Mouse (Mus musculus): Measurements from ENCODE around the gene Msi1. TPM values are rescaled to one million over a fixed set of nuclear protein-coding genes. Genes with fewer than 3 reads are reported as not detected.
A peak's percentile ranks its signal among the peaks of the same experiment; 100 is the strongest.

Gene Msi1
- polyA plus RNA-seq, 2 experiments: 15.5 to 40.6 TPM

DNA sequence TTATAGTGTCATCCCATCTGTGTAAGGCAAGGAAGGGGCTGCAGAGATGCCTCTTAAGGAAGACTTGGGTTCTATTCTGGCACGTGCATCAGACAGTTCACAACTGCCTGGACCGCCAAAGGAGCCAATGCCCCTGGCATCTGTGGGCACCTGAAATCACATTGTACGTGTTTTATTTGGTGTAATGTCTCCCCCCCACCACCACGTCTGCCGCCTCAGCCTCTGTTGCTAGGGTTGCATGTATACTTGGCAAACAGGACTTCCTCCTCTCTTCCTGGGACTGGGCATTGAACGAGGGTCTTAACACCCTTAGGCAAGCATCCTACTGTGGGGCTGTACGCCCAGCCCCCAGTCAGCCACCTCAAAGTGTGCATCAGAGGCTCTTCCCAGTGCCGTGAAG lies 24.2 kb upstream of the Msi1 start:
- Histone ChIP-seq H3K9ac (ENCODE audit: low read depth, low read length, severe bottlenecking) (no peak overlapping the region), H3K9me3 (ENCODE audit: control insufficient read depth, low read length) (no peaks in the 10 kb centered on the region), H3K4me1 (ENCODE audit: control insufficient read depth, insufficient read depth, low read length) (peaks cover 11% of the 10 kb centered on the region; the same call in 1 of the 2 replicates), H3K36me3 (ENCODE audit: control insufficient read depth, insufficient read depth, low read length) (no peaks in the 10 kb centered on the region), H3K4me3 (replicated peaks; ENCODE audit: low read length) (no peak overlapping the region), H3K27ac (replicated peaks; ENCODE audit: low read depth, low read length) (no peak overlapping the region), H3K27me3 (ENCODE audit: control insufficient read depth, insufficient read depth, low read length) (no peaks in the 10 kb centered on the region), H3K4me2 (replicated peaks; ENCODE audit: low read depth, low read length, severe bottlenecking) (no peak overlapping the region)
- TF ChIP-seq POLR2A (IDR thresholded peaks at IDR 0.05; ENCODE audit: borderline replicate concordance, extremely low read depth, insufficient read depth, insufficient read length): no peak
- DNase-seq (ENCODE audit: low spot score) (no peak), ATAC-seq (ENCODE audit: low FRiP score, low read depth) (no peak)
- WGBS: 65% methylated on average over 8 of the region's 8 CpGs

DNA sequence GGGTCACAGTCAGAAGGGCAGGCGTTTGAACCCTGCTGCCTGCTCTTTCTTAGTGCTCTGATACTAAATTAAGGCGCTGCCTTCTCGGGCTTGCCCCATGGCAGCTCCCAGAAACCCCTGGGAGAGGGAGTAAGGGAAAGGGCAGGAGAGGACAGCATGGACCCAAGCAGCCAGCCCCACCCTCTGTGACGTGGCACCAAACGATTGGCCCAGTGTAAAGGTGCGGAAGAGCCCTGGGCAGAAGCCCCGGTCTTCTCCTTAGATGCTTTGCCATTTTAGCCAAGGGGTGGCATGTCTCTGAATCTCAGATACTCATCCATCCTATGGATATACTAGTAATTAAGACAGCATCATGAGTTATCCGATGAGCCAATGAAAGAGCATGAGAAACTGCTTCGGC lies 21.3 kb upstream of the Msi1 start:
- Histone ChIP-seq H3K4me2 (replicated peaks; ENCODE audit: low read depth, low read length, severe bottlenecking) (0 out of 2 replicates have a peak overlapping the region, but pooled peaks have one; percentile 11), H3K9me3 (ENCODE audit: control insufficient read depth, low read length) (no peaks in the 10 kb centered on the region), H3K27me3 (ENCODE audit: control insufficient read depth, insufficient read depth, low read length) (no peaks in the 10 kb centered on the region), H3K27ac (replicated peaks; ENCODE audit: low read depth, low read length) (no peak overlapping the region), H3K4me1 (ENCODE audit: control insufficient read depth, insufficient read depth, low read length) (peaks cover 11% of the 10 kb centered on the region; the same call in 1 of the 2 replicates), H3K9ac (ENCODE audit: low read depth, low read length, severe bottlenecking) (no peak overlapping the region), H3K36me3 (ENCODE audit: control insufficient read depth, insufficient read depth, low read length) (no peaks in the 10 kb centered on the region), H3K4me3 (replicated peaks; ENCODE audit: low read length) (no peak overlapping the region)
- no peak for TF ChIP-seq POLR2A (IDR thresholded peaks at IDR 0.05; ENCODE audit: borderline replicate concordance, extremely low read depth, insufficient read depth, insufficient read length)
- ATAC-seq (ENCODE audit: low FRiP score, low read depth) (no peak), DNase-seq (ENCODE audit: low spot score) (no peak)
- 25% methylated on average over 9 of the region's 9 CpGs for WGBS

DNA sequence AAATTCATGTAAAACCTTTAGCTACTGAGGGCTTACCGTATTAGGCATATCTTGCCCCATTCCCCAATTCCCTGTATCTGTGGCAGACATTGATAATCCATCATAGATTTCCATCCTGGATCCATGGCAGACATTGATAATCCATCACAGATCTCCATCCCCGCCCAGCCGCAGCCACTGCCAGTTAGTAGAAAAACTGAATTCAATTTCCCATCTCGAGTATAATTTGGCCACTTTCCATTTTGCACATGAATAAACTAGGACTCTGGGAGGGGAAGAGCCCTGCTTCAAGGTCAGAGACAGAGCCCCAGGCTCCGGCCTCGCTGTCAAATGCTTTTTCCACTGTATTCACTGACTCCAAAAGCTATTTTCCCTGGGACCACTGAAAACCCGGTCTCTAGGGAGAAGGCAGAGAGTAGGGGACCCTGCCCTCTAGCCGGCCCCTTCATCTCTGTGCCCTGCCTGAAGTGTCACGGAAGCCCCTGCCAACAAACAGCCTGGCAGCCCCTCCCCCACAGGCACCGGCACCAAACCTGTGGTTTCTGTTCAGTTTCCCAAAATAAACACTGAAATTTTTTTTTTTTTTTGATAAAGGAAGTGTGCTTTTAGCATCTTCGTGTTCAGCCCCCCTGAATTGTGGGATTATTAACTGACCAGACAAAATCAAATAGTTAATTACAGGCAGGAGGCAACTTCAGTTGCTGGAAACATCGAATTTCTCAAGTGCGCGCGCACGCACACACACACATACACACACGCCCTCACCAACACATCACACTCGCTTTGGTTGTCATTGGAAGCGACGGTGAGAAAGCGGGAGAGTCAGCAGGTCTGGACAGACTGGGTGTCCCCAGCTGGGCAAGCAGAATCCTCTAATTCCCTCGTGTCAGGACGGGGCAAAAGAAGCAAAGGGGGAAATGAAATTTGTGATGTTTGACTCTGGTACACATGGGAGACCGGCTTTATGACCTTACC lies 14.0 kb upstream of the Msi1 start:
- no peaks in the 10 kb centered on the region for H3K36me3 ChIP-seq (ENCODE audit: control insufficient read depth, insufficient read depth, low read length)
- no peak for ATAC-seq (ENCODE audit: low FRiP score, low read depth)
- H3K9ac ChIP-seq (ENCODE audit: low read depth, low read length, severe bottlenecking): 0 out of 2 replicates have a peak overlapping the region, but pooled peaks have one; percentile 12
- H3K27me3 ChIP-seq (ENCODE audit: control insufficient read depth, insufficient read depth, low read length): no peaks in the 10 kb centered on the region
- no peak overlapping the region; the same call in 1 of the 2 replicates for H3K4me2 ChIP-seq (replicated peaks; ENCODE audit: low read depth, low read length, severe bottlenecking)
- H3K9me3 ChIP-seq (ENCODE audit: control insufficient read depth, low read length): no peaks in the 10 kb centered on the region
- H3K4me3 ChIP-seq (replicated peaks; ENCODE audit: low read length): 0 out of 2 replicates have a peak overlapping the region, but pooled peaks have one; percentile 8
- TF ChIP-seq POLR2A (IDR thresholded peaks at IDR 0.05; ENCODE audit: borderline replicate concordance, extremely low read depth, insufficient read depth, insufficient read length): no peak
- H3K27ac ChIP-seq (replicated peaks; ENCODE audit: low read depth, low read length): no peak overlapping the region
- H3K4me1 ChIP-seq (ENCODE audit: control insufficient read depth, insufficient read depth, low read length): no peaks in the 10 kb centered on the region
- no peak for DNase-seq (ENCODE audit: low spot score)
- WGBS: 59% methylated on average over 24 of the region's 24 CpGs

DNA sequence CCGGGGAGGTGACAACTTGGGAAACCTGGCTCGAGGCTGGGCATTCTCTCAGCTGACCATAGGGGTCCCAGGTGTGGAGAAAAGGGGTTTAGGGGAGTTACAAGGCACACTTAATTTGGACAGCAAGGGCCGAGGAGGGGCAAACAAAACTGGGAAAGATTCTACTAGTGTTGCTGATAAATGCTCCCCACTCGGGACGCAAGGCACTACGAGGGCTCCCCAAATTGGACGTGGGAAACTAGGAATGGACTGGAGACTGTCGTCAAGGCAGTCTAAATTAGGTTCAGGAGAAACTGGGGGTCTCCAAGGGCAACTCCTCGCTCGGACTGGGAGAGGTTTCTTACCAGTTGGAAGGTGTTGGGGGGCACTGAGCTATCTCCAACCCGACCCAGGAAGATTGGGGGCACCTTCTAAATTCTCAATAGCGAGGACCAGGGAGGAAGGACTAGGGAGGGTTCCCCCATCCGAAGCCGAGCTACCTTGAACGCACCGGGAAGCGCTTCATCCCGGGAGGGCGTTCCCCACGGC lies 504 bp upstream of the Msi1 start:
- Histone ChIP-seq H3K4me3 (replicated peaks; ENCODE audit: low read length) (peak overlapping the region; percentile 92), H3K4me1 (ENCODE audit: control insufficient read depth, insufficient read depth, low read length) (peaks cover 19% of the 10 kb centered on the region), H3K9ac (ENCODE audit: low read depth, low read length, severe bottlenecking) (peak overlapping the region; percentile 96), H3K36me3 (ENCODE audit: control insufficient read depth, insufficient read depth, low read length) (peaks cover 12% of the 10 kb centered on the region; the same call in 1 of the 2 replicates), H3K4me2 (replicated peaks; ENCODE audit: low read depth, low read length, severe bottlenecking) (peak overlapping the region; percentile 91), H3K27me3 (ENCODE audit: control insufficient read depth, insufficient read depth, low read length) (no peaks in the 10 kb centered on the region), H3K27ac (replicated peaks; ENCODE audit: low read depth, low read length) (no peak overlapping the region), H3K9me3 (ENCODE audit: control insufficient read depth, low read length) (no peaks in the 10 kb centered on the region)
- WGBS: 2% methylated on average over 18 of the region's 20 CpGs
- no peak for DNase-seq (ENCODE audit: low spot score)
- ATAC-seq (ENCODE audit: low FRiP score, low read depth): no peak; the same call in 1 of the 2 replicates
- no peak for TF ChIP-seq POLR2A (IDR thresholded peaks at IDR 0.05; ENCODE audit: borderline replicate concordance, extremely low read depth, insufficient read depth, insufficient read length)

DNA sequence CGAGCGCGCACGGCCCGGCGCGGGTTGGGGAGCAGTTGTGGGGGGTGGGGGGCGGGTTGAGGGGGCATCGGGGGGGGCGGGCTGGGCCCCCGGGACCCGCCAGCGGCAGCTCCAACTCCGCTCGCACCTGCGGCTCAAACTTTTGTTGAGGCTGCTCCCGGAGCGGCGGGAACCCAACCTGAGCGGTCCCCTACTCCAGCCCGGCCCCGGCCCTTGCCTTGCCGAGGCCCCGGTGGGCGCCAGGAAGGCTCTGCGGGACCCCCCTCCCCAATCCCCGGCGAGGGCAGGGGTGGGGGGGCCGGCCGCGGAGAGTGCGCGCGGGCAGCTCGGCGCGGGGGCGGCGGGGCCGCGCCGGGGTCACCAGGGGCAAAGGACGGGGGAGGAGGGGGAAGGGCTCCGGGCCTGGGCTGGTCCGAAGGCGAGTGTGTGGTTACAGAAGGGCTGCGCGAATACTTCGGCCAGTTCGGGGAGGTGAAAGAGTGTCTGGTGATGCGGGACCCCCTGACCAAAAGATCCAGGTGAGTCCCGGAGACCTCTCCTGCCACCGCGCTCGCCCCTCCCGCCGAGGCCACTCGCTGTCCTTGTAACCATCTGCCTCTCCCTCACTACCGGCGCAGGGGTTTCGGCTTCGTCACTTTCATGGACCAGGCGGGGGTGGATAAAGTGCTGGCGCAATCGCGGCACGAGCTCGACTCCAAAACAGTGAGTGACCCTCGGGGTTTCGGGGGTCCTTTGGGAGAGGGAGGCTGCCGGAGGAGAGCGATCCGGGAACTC lies 975 bp downstream of the Msi1 start:
- Histone ChIP-seq H3K4me1 (ENCODE audit: control insufficient read depth, insufficient read depth, low read length) (peaks cover 34% of the 10 kb centered on the region), H3K4me3 (replicated peaks; ENCODE audit: low read length) (peak overlapping the region; percentile 92), H3K27me3 (ENCODE audit: control insufficient read depth, insufficient read depth, low read length) (no peaks in the 10 kb centered on the region), H3K27ac (replicated peaks; ENCODE audit: low read depth, low read length) (peak overlapping the region; percentile 63), H3K4me2 (replicated peaks; ENCODE audit: low read depth, low read length, severe bottlenecking) (peak overlapping the region; percentile 91), H3K9me3 (ENCODE audit: control insufficient read depth, low read length) (no peaks in the 10 kb centered on the region), H3K36me3 (ENCODE audit: control insufficient read depth, insufficient read depth, low read length) (peaks cover 21% of the 10 kb centered on the region), H3K9ac (ENCODE audit: low read depth, low read length, severe bottlenecking) (peak overlapping the region; percentile 96)
- ATAC-seq (ENCODE audit: low FRiP score, low read depth): peak; percentile 5; the same call in 1 of the 2 replicates
- DNase-seq (ENCODE audit: low spot score): no peak
- no peak for TF ChIP-seq POLR2A (IDR thresholded peaks at IDR 0.05; ENCODE audit: borderline replicate concordance, extremely low read depth, insufficient read depth, insufficient read length)
- WGBS: 6% methylated on average over 43 of the region's 73 CpGs

Data from limb, embryonic 14.5 days (tissue).